Mouse (Mus musculus) heart, embryonic 16.5 days (tissue): ENCODE measurements around the gene Foxo1. TPM values are rescaled to one million over a fixed set of nuclear protein-coding genes. Genes with fewer than 3 reads are reported as not detected.

ENCODE experiments used
- ATAC-seq: fragments of 200-750 bp; cut with Nextera tagmentation; replicated peaks from 2 replicates; pipeline ENCODE4 v1.8.0; 2017; ENCODE audit warnings: moderate number of reproducible peaks; ENCODE audit not compliant: insufficient read depth, low FRiP score; ENCODE audit errors: extremely low read depth
- H3K27ac ChIP-seq: fragments of 300-500 bp; sonication (generic); 2 replicates; pipeline ENCODE4 v1.5.1; 2014; ENCODE audit warnings: mild to moderate bottlenecking, low read length, control low read depth, moderate library complexity
- H3K27me3 ChIP-seq: fragments of 300-500 bp; sonication (generic); 2 replicates; pipeline ENCODE4 v1.6.1; 2014; ENCODE audit warnings: low read length, mixed read lengths; ENCODE audit not compliant: control insufficient read depth, insufficient read depth
- H3K36me3 ChIP-seq: fragments of 300-500 bp; sonication (generic); 2 replicates; pipeline ENCODE4 v1.6.1; 2014; ENCODE audit not compliant: control insufficient read depth, insufficient read depth
- H3K4me1 ChIP-seq: fragments of 300-500 bp; sonication (generic); 2 replicates; pipeline ENCODE4 v1.6.1; 2014; ENCODE audit warnings: low read length, mixed read lengths; ENCODE audit not compliant: control insufficient read depth, insufficient read depth
- H3K4me2 ChIP-seq: fragments of 300-500 bp; sonication (generic); 2 replicates; pipeline ENCODE4 v1.6.1; 2014; ENCODE audit warnings: low read depth, mild to moderate bottlenecking, control low read depth, low read length
- H3K4me3 ChIP-seq: fragments of 300-500 bp; sonication (generic); 2 replicates; pipeline ENCODE4 v1.5.1; 2014; ENCODE audit warnings: mild to moderate bottlenecking, control low read depth, low read length
- H3K9ac ChIP-seq: fragments of 300-500 bp; sonication (generic); 2 replicates; pipeline ENCODE4 v1.6.1; 2014; ENCODE audit warnings: low read length, control low read depth
- H3K9me3 ChIP-seq: fragments of 300-500 bp; sonication (generic); replicated peaks from 2 replicates; pipeline ENCODE4 v1.6.1; 2016; ENCODE audit warnings: low read length; ENCODE audit not compliant: control insufficient read depth
- WGBS: fragments of 180-500 bp; shearing (Covaris S2); extraction: QIAGEN DNeasy Blood & Tissue Kit; methylation state at CpG from one replicate; pipeline ENCODE4 v1.1.7; 2014; 5-methylcytosine and 5-hydroxymethylcytosine counted together
- polyA plus RNA-seq: library from polyadenylated mRNA; unstranded; fragments of >200 nt; fragmentation: Nextera tagmentation; extraction: Ambion mirVana; gene quantifications from 2 replicates; pipeline ENCODE4 v1.2.1, GENCODE M21; 2015

Foxo1 gene
- polyA plus RNA-seq, 1 experiment from 2014 or later, result 5.1 TPM

DNA sequence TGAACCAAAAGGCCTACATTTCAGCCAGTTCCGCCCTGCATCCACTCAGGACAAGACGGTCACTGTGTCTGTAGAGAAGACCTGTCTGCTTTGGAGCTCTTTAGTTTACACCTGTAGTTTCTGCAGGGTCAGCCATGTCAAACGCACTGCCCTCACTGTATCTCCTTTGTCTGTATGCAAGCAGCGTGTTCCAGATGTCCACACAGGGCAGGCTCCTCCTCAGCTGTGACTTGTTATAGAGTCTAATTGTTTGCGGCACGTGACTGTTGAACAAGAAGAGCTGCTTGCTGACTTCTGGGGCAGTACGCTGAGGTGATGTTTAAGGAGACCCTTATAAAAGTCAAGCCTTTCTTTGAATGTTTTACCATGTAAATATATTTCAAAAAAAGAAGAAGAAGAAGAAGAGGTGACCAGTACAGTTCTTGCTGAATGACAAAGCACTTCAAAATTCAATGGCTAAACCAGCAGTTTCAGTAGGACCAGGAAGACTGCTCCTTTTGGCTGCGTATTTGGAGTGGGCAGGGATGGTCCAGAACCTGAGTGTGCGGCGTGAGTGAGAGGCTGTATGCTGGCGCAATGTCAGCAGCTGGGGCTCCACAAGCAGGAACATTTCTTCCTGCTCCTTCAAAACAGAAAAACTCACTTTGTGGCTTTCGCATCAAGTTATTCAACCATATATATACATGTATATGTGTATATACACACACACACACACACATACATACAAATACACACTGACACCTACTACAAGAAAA is 52.6 kb downstream of the Foxo1 start:
- WGBS, result 88% methylated on average over 12 of the region's 12 CpGs
- ATAC-seq, result no peak

GRCm38 (mm10) chr3:52322401-52323385 is 54.6 kb downstream of the Foxo1 start:
- ATAC-seq, result no peak
- Histone ChIP-seq H3K4me3 (no peak overlapping the region), H3K4me2 (0 out of 2 replicates have a peak overlapping the region, but pooled peaks have one; percentile 13), H3K27ac (peak overlapping the region; percentile 44; the same call in 1 of the 2 replicates), H3K36me3 (no peaks in the 10 kb centered on the region), H3K27me3 (no peaks in the 10 kb centered on the region), H3K9ac (peak overlapping the region; percentile 37; the same call in 1 of the 2 replicates), H3K9me3 (no peaks in the 10 kb centered on the region), H3K4me1 (peaks cover 12% of the 10 kb centered on the region)
- 30% methylated on average over 9 of the region's 9 CpGs for WGBS

More for the DNA sequence above, 52.6 kb downstream of the Foxo1 start:
- H3K4me1 ChIP-seq, result peaks cover 12% of the 10 kb centered on the region
- H3K4me2 ChIP-seq, result no peak overlapping the region
- H3K36me3 ChIP-seq, result no peaks in the 10 kb centered on the region
- no peak overlapping the region for H3K9ac ChIP-seq
- H3K27ac ChIP-seq, result no peak overlapping the region
- H3K4me3 ChIP-seq, result no peak overlapping the region
- H3K9me3 ChIP-seq, result no peaks in the 10 kb centered on the region
- no peaks in the 10 kb centered on the region for H3K27me3 ChIP-seq

DNA sequence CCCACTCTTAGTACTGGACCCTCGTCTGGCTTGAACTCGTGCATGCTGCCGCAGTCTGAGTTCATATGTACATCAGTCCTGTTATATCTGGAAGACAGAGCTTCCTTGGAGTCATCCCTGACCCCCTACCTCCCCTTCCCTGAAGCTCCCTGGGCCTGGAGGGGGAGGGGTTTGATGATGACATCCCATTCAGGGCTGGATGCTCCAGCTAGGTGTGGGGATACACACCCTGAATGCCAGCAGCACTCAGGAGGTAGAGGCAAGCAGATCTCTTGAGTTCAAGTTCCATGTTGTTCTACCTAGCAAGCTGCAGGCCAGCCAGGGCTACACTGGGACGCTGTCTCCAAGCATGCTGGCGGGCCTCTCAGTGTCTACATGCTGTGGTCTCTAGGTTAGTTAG is 56.9 kb downstream of the Foxo1 start:
- H3K36me3 ChIP-seq, result no peaks in the 10 kb centered on the region
- no peak overlapping the region for H3K9ac ChIP-seq
- no peak for ATAC-seq
- H3K27ac ChIP-seq, result no peak overlapping the region
- H3K4me2 ChIP-seq, result no peak overlapping the region
- no peak overlapping the region for H3K4me3 ChIP-seq
- H3K4me1 ChIP-seq, result peaks cover 12% of the 10 kb centered on the region
- 96% methylated on average over 5 of the region's 5 CpGs for WGBS
- H3K27me3 ChIP-seq, result no peaks in the 10 kb centered on the region
- H3K9me3 ChIP-seq, result no peaks in the 10 kb centered on the region

DNA sequence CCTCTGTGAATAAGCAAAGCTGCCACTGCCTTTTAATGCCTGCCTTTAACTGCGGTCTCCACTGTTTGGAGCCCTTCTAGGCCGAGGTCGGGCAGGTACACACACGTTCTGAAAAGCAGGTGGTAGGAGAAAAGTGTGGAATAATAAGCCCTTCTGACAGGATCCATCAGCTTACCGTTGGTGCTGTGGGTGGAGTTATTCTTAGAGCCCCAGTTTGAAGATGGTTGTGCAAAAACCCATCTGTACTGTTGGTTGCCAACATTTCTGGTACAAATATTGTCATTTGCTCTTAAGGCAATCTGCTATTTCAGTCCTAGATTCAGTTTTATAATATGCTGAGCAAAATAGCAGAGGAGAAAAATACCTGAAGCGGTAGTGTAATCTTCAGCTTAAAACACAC is 58.6 kb downstream of the Foxo1 start:
- no peak for ATAC-seq
- no peaks in the 10 kb centered on the region for H3K9me3 ChIP-seq
- 82% methylated on average over 6 of the region's 6 CpGs for WGBS

DNA sequence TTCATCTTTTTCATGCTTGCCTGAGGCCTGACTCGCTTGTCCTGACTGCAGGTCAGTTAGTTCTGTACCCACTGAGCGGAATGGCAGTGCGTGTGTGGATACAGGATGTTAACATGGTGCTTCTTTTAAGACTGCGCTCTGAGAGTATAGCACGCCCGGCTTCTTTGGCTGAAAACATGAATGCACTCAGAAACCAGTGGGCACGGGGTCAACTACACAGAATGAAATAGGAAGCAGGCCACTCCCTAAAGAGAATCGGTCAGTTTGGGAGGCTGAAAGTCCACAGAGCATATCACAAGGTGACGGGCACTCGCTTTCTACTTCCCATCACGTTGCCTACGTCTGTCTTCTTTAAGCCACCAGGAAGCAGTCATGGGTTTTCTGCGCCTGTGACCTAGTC is 59.0 kb downstream of the Foxo1 start:
- no peak overlapping the region for H3K4me3 ChIP-seq
- H3K4me1 ChIP-seq, result peaks cover 9% of the 10 kb centered on the region
- no peaks in the 10 kb centered on the region for H3K9me3 ChIP-seq
- no peak overlapping the region for H3K4me2 ChIP-seq
- no peak overlapping the region for H3K27ac ChIP-seq
- H3K9ac ChIP-seq, result no peak overlapping the region
- ATAC-seq, result no peak
- 82% methylated on average over 13 of the region's 13 CpGs for WGBS
- H3K36me3 ChIP-seq, result no peaks in the 10 kb centered on the region
- H3K27me3 ChIP-seq, result no peaks in the 10 kb centered on the region

More for the DNA sequence above, 58.6 kb downstream of the Foxo1 start:
- Histone ChIP-seq H3K4me3 (no peak overlapping the region), H3K27ac (no peak overlapping the region), H3K4me2 (no peak overlapping the region), H3K4me1 (peaks cover 12% of the 10 kb centered on the region), H3K9ac (no peak overlapping the region), H3K27me3 (no peaks in the 10 kb centered on the region), H3K36me3 (no peaks in the 10 kb centered on the region)

- Histone ChIP-seq H3K27ac (no peak overlapping the region), H3K9me3 (no peaks in the 10 kb centered on the region), H3K4me2 (no peak overlapping the region), H3K36me3 (no peaks in the 10 kb centered on the region), H3K9ac (no peak overlapping the region), H3K4me3 (no peak overlapping the region), H3K27me3 (no peaks in the 10 kb centered on the region), H3K4me1 (no peaks in the 10 kb centered on the region; the same call in 1 of the 2 replicates)
- 78% methylated on average over 1 of the region's 1 CpGs for WGBS
- ATAC-seq, result no peak
These were observed 63.6 kb downstream of the Foxo1 start for GRCm38 (mm10) chr3:52331709-52332108.

GRCm38 (mm10) chr3:52338761-52339160 is 70.6 kb downstream of the Foxo1 start:
- Histone ChIP-seq H3K36me3 (no peaks in the 10 kb centered on the region), H3K9ac (no peak overlapping the region), H3K27ac (peak overlapping the region; percentile 65), H3K4me1 (peaks cover 40% of the 10 kb centered on the region), H3K9me3 (no peaks in the 10 kb centered on the region), H3K27me3 (no peaks in the 10 kb centered on the region), H3K4me2 (no peak overlapping the region), H3K4me3 (no peak overlapping the region)
- ATAC-seq, result no peak
- WGBS, result 47% methylated on average over 4 of the region's 4 CpGs

DNA sequence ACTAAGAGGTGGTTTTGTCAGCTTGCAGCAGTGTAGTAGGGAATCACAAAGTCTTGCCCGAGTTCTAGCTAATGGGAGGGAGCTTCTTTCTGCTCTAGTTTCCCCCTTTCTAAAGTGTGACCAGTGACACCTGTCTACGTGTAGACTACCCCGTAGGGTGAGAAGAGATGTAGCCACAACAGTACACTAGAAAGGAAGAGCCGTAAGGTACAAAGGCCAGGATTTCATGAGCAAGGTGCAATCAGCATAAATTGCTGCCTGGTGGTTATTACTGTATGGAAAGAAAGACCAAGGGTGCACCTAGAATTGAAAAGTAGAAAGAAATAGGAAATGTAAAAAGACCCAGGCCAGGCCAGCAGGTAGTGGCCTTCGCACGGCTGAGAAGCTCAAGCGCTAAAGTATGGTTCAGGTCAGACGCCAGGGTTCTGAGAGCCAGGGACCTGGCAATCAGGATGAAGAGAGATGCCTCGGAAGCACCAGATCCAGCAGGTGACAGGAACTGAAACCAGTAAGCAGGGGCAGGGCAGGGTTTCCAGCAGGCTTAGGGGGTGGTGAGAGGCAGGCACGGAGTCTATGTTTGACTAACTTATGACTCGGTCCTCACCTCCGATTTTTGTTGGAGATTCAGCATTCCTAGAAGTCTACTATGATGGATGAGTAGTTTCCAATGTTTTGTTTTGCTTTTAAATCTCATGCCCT is 72.3 kb downstream of the Foxo1 start:
- H3K9ac ChIP-seq, result no peak overlapping the region
- no peak overlapping the region for H3K27ac ChIP-seq
- no peaks in the 10 kb centered on the region for H3K27me3 ChIP-seq
- H3K9me3 ChIP-seq, result no peaks in the 10 kb centered on the region
- no peak overlapping the region for H3K4me2 ChIP-seq
- H3K36me3 ChIP-seq, result peaks cover 2% of the 10 kb centered on the region; the same call in 1 of the 2 replicates
- peaks cover 42% of the 10 kb centered on the region for H3K4me1 ChIP-seq
- H3K4me3 ChIP-seq, result no peak overlapping the region
- 82% methylated on average over 12 of the region's 12 CpGs for WGBS
- no peak for ATAC-seq
